Mouse (Mus musculus): ENCODE measurements around the gene Gm17606.

Gm17606 gene

GRCm38 (mm10) chr14:54628103-54628502 is 12.6 kb upstream of the Gm17606 start:
- DNase-seq: no peak

- DNase-seq: no peak
These were observed 11.0 kb upstream of the Gm17606 start for GRCm38 (mm10) chr14:54629797-54630196.

DNA sequence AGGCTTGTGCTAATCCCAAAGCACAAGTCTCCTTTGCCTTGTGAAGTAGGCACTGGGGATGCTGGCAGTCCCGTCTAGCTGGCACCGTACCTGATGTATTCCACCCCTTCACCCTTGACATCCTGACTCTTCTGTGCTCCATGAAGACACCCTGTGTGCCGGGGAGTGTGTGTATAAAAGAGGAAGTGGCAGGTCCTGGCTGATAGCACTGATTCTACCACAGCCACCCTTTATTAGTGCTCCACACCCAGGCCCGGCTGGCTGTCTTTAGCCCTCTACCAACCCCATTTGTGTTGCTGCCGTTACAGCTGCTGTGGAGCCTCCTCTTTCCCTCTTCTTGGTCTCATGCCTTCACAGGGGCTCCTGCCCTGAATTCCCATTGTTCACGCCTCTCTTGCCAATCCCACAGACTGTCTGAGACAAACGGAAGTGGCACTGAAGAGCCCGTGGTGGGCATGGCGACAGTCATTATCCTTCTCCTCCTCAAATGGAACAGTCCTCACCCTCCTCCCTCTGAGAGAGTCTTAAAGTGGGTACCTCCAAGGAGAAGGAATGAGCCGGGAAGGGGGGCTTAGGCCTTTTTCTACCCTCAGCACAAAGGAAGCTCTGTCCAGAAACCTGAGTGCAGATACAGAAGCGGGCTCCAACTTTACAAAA is 10.0 kb upstream of the Gm17606 start:
- DNase-seq: no peak

GRCm38 (mm10) chr14:54631240-54631599 is 9.5 kb upstream of the Gm17606 start:
- DNase-seq: no peak

DNA sequence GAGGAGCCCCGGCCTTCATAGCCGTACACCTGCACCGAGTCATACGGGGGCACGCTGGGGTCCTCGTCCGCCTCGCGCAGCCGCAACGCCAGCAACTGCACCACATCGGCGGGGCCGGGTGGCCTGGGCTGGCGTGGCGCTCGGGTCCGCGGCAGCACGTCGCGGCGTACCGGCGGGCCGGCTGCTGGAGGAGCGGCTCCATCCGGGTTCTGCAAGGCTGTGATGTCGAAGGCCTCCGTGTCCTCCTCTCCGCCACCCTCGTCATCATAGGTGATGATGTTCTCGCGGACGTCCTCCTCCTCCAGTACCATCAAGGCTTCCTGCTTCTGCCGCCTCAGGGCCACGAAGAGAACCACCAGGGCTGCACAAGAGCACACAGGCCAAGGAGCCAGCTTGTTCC is 8.5 kb upstream of the Gm17606 start:
- DNase-seq: no peak

- no peak for DNase-seq
These were observed 6.6 kb upstream of the Gm17606 start for GRCm38 (mm10) chr14:54634182-54634581.

DNA sequence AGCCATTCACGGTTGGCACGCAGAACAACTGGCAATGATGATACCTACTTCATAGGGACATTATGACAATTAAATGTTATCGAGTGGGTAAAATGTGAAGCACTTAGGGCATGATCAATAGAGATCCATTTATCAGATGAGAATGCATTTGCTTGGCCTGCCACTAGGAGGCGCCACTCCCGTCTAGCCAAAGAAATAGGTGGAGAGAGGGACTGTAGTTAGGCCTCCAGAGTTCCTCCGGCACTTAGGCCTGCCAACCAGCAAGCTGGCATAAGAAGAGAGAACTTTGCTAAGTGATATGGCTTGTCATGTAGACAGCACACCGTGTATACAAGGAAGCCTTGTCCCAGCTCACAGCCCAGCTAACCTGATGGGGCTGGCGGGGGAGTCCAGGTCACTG is 3.8 kb upstream of the Gm17606 start:
- peak; percentile 60 for DNase-seq

DNA sequence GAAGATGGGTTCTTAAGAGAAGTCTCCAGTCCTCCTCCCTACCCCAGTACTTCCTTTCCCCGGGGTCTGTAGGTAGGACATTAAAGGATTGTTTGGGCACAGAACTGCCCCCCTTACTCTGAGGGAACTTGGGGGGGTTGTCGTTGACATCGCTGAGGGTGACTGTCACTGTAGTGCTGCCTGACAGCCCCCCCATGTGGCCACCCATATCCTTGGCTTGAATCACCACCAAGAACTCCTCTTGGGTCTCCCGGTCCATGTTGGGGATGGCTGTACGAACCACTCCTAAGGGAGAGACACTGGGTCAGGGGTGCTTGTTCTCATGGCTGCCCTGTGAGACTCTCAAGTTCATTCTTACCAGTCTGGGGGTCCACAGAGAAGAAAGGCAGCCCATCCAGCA is 2.5 kb upstream of the Gm17606 start:
- DNase-seq: no peak

- DNase-seq: no peak
These were observed 631 bp upstream of the Gm17606 start for GRCm38 (mm10) chr14:54640121-54640520.

DNA sequence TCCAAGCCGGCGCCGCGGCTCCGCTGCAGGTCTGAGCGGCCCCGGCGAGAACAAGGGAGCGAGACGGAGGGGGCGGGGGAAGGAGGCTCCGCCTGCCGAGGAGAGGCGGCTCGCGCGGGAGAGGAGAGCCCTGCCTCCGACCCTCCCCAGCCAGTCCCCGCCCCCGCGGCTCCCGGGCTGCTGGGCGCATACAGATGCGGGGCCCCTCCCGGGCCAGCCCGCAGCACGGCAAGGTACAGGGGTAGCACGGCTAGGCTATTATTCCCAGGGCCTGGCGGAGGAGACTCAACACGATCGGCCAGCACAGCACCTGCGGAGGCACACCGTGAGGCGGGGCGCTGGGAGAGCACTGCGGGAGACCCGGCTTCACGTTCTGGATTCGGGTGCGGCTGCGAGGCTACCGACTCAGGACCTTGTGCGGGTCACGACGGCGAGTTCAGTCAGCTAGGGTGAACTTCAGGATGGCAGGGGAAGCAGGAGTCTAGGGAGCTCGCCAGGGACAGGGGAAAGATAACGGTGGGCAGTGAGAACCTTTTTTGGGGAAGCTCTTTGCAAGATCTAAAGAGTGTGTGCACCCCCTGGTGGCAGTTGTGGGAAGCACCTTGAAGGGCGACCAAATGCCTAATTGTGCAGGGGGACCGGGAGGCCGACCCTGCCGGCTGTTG is 685 bp downstream of the Gm17606 start, which contains the start of gene Cdh24:
Gene Cdh24, minus strand, starts transcription at position 60 of the 665 bp plus-strand sequence.
- DNase-seq: peak; percentile 90

DNA sequence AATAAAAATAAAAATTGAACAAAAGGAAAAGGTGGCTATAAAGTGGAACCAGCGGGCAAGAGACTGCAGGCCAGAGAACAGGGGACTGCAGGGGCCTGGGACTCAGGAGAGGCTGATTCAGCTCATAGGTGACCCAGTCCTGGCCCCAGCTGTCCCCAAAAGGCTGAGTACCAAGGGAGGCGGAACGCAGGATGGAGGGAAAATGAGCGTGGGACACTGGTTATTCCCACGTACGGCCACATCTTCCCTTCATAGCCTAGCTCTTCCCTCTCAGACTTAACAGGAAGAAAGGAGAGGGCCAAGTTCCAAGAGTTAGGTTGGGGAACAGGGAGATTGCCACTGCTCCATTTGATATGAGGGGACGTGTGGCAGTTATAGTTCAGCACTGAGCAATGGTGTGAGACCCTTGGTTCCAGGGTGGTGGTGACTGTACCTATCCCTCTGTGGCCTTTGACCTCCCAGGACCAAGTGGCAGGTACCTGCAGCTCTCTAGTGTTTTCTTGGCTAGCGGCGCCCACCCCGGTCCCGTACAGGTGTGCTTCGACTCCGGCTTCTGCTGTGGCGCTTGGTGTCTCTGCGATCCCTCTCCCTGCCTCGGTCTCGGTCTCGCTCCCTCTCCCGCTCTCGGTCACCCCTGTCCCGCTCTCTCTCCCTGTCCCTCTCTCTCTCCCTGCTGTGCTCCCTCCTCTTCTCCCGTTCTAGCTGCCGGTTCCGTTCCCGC is 1.6 kb downstream of the Gm17606 start:
- no peak for DNase-seq

DNA sequence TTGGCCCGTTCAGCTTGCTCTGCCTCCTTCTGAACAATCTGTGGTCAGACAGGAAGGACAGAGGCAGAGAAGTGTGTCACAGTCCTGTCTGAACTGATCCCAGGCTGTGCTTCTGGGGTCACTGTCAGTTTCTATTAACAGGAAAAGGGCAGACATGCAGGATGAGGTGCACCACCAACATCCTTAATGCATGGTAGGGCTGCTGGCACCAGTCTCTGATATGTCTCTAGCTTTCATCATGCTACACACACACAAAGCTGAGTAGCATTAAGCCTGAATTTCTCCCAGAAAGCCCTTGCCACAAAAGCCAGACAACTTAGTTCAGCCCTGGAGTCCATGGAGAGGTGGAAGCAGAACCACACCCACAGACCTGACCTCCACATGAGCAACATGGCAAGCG is 2.3 kb downstream of the Gm17606 start:
- DNase-seq: no peak

GRCm38 (mm10) chr14:54644294-54644693 is 3.5 kb downstream of the Gm17606 start:
- no peak for DNase-seq

GRCm38 (mm10) chr14:54646455-54646854 is 5.7 kb downstream of the Gm17606 start:
- no peak for DNase-seq

GRCm38 (mm10) chr14:54646898-54647636 is 6.3 kb downstream of the Gm17606 start:
- DNase-seq: no peak

GRCm38 (mm10) chr14:54647900-54648299 is 7.1 kb downstream of the Gm17606 start:
- no peak for DNase-seq

DNA sequence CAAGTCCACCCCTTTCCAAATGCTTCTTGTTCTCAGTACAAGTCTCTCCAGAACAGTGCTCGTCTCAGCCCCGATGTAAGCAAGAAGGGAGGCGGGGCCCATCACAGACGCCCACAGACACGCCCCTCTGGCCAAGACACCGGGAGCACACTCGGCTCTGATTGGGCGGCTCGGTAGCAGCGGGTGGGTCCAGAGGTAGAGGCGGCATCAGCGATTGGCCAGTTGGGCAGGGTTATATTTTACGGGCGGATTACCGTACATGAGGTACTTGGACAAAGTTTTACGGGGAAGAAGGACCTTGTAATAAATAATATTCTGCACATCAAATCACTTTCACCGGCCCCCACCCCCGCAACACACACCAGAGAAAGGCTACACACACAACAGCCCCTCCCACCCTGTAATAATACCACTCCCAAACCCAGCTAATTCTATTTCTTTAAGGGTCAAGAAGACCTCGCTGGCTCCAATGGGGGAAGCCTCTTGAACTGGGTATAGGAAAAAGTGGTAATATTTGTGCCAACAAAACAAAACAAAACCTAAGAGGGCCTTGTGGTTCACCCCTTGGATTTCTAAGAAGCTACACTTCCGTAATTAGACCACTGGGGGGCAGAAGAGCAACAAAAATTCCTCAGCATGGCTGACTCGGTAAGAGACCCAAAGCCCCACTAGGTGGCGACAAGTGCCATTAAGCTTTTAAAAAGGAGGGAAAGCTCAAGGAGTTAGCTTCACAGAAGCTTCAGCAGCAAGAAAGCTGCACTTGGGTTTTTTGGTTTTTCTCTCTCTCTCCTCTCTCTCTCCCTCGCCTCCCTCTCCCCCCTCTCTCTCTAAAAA is 10.1 kb downstream of the Gm17606 start:
- peak; percentile 91 for DNase-seq

GRCm38 (mm10) chr14:54651556-54651955 is 10.8 kb downstream of the Gm17606 start:
- no peak for DNase-seq

DNA sequence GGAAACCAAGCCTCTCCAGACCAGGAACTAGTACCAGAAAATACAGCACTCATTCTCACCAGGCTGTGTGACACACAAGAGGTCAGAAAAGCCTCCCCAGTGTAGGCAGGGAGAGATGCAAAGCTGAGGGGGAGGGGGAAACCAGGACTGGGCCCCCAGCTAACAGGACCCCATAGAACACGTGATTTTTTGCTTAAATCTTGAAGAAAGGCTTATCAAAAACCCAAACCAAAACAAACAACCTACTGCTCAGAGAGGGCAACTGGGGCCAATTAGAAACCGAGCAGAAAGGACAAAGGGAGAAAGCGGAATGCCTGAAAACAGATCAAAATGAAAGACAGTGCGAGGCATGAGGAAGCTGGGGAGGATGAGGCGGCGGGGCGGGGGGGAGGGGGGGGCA is 12.0 kb downstream of the Gm17606 start:
- no peak for DNase-seq

DNA sequence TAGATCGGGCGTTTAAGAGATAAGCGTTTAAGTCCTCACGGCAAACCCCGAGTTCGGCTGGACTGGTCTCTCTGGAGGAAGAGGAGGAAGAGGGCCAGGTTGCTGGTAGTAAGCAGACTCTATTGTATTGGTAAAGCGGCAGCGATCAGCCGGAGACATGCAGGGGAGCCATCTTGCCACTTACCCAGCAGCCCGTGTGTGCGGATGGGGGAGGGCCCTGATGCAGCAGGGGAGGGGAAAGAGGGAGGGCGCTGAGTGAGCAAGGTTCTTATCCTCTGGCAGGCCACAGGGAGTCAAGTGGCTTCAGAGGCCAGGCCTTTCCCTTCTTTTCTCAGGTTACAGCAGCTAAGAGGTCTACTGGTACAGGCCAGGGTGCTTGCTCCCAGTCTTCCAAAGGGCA is 12.7 kb downstream of the Gm17606 start:
- DNase-seq: peak; percentile 84

DNA sequence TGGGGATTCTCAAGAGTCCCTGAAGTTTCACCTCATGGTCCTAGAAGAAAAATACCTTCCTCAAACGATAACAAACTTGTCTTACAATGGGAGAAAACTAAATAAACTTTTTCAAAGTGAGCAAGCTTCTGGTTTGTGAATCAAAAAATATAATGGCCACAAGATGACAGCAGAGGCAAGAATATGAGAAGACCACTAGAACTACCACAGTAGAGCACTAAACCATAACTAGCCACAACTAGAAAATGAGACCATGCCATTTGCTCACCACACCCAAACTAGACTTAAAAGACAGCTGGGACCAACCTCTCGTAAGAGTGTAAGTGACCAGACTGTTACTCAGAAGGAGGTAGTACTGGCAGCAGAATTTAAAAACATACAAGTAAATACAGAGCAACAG is 19.3 kb downstream of the Gm17606 start:
- no peak for DNase-seq

- DNase-seq: no peak
These were observed 23.9 kb downstream of the Gm17606 start for GRCm38 (mm10) chr14:54664477-54665222.
